Mouse (Mus musculus) small intestine, adult 2 months (tissue): ENCODE data around the gene Por.

Source experiments
- CTCF ChIP-seq: fragments of 200-500 bp; IDR thresholded peaks from 2 replicates; pipeline ENCODE4 v1.5.1; 2012; ENCODE audit warnings: low read depth, mild to moderate bottlenecking, control low read depth, inconsistent platforms, low read length, moderate library complexity, mixed read lengths; ENCODE audit not compliant: insufficient replicate concordance, insufficient read length; ENCODE audit errors: extremely low read depth
- POLR2A ChIP-seq: fragments of 200-500 bp; IDR thresholded peaks from 2 replicates; pipeline ENCODE4 v1.6.1; 2012; ENCODE audit warnings: low read depth, mild to moderate bottlenecking, control low read depth, inconsistent platforms, low read length, moderate library complexity

DNA sequence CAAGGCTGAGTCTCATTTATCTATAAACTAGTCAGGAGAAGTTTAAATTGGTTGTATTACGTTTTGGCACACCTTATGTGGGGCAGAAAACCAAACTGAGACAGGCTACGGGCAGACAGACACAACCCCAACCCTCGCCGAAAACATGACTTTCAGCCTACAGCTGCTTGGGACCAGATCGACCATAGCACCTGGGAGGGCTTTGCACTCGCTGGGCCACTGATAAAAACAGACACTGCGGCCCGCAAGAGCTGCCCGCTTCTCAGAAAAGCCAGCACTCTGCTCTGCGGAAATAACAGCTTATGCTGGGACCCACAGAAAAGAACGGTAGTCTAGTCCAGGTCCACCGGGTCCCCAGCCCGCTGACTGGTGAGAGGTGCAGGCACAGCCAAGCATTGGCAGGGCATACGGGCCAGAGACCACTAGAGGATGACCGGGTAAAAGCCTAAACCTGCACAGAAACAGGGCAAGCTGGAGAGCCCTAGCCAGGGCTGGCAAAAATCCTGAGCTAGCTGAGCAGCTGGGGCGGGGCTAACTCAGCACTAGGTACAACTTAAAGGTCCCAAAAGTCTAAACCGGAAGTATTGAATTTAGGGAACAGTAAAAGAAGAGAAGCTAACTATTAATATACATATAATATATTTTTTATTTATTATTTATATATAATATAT lies 12.0 kb upstream of the Por start:
- TF ChIP-seq CTCF (no peak), POLR2A (no peak)
